Mouse (Mus musculus) ES-E14 (cell line): Measurements from ENCODE around the gene Cap2.

ENCODE experiments used
- CHD2 ChIP-seq: IDR thresholded peaks from 2 replicates; pipeline ENCODE4 v1.6.1; 2014; ENCODE audit warnings: mild to moderate bottlenecking, low read depth, low read length, inconsistent platforms
- MAFK ChIP-seq: IDR thresholded peaks from 2 replicates; pipeline ENCODE4 v1.6.1; 2014; ENCODE audit warnings: mild to moderate bottlenecking, low read depth, low read length, inconsistent platforms; ENCODE audit not compliant: insufficient read depth
- ZC3H11A ChIP-seq: IDR thresholded peaks from 2 replicates; pipeline ENCODE4 v1.6.1; 2012; ENCODE audit warnings: low read depth, mild to moderate bottlenecking, inconsistent platforms, low read length, borderline replicate concordance
- ZNF384 ChIP-seq: IDR thresholded peaks from 2 replicates; pipeline ENCODE4 v1.6.1; 2012; ENCODE audit warnings: low read depth, low read length, inconsistent platforms

DNA sequence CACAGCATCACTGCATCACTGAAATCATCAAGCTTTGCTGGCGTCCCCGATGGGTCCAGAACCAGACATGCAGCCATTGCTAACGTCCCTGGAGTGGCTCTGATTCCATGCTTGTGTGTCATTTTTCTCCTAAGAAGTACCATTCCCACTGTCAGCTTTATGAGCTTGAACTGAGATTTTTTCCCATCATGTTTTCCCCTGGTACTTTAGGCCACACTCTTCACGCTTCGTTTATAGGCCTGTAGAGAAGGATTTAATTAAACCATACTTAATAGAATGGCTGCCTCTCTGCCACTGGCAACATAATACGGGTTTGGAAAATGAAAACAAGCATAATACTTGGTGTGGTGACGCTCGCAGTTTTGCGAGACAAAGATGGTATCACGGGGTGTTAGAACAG is 42.1 kb upstream of the Cap2 start:
- no peak for TF ChIP-seq CHD2
- TF ChIP-seq ZC3H11A = no peak
- no peak for TF ChIP-seq MAFK
- no peak for TF ChIP-seq ZNF384
